Mouse (Mus musculus) layer of hippocampus, adult 18-20 months (tissue): ENCODE results near the gene Olfr1451. TPM values are rescaled to one million over a fixed set of nuclear protein-coding genes. Genes with fewer than 3 reads are reported as not detected.
"Not testable (repeated sequence)": the region's sequence is repeated elsewhere in the genome, so short reads cannot be mapped to it uniquely, and the experiment has no call there.

Experiments
- DNase-seq, 2 experiments: peaks; one replicate each; pipeline ENCODE4 v3.0.0; 2022; ENCODE audit warnings: low spot score in 2 of 2
- long read RNA-seq: library from polyadenylated mRNA; stranded (forward); transcript quantifications from one replicate; pipeline ENCODE4 v2.0.0, GENCODE M21; 2021
- total RNA-seq, 2 experiments: library from RNA; stranded (reverse); gene quantifications; 2 replicates each; pipeline ENCODE4 v1.2.3; 2021

Gene Olfr1451
- not detected for total RNA-seq
- long read RNA-seq = 0 reads

DNA sequence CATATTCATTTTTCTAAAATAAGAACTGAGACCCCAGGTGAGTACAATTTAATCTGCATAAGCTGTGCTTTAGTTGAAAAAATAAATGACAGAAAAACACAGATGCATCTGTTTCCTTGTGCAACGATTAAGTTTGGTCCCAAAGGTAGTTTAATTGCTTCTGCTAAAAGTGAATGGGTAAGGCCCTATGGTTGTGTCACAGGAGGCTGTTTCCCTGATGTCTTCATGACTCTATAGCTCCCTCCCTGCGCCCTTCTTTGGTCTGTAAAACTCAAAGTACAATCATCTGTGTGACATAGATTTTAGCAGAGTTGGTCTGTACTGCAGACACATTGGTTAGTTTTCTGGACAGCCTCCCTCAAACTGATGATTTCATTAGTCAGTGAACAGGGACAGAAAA is at the start of gene Olfr1451:
Gene Olfr1451, plus strand, starts transcription at position 301 of the 400 bp plus-strand sequence.
- DNase-seq = no peak

DNA sequence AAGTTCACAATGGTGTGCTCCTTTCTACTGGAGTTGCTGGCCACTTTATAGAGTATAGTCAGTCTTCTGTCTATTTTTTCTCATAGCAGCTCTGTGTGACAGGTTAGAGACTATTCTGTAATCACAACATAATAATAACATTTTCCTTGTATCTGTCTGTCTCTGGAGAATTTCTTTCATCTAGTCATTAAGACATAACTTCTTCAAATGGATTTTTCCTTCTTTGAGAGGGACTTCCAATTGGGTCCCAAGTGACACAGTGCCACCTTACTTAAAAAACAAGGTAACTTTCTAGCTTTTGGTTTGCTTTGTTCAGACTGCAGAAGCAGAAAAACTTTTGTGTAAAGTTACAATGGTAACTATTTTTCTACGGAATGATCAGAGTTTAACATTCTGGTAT is 44.9 kb upstream of the Olfr1451 start, which contains the start of gene Olfr1450:
Gene Olfr1450, plus strand, starts transcription at position 301 of the 400 bp plus-strand sequence.
- DNase-seq = no peak

- not testable (repeated sequence) for DNase-seq
These were observed 24.7 kb upstream of the Olfr1451 start for GRCm38 (mm10) chr19:12970082-12970481.

GRCm38 (mm10) chr19:12992316-12992715 is 2.5 kb upstream of the Olfr1451 start:
- not testable (repeated sequence) for DNase-seq

DNA sequence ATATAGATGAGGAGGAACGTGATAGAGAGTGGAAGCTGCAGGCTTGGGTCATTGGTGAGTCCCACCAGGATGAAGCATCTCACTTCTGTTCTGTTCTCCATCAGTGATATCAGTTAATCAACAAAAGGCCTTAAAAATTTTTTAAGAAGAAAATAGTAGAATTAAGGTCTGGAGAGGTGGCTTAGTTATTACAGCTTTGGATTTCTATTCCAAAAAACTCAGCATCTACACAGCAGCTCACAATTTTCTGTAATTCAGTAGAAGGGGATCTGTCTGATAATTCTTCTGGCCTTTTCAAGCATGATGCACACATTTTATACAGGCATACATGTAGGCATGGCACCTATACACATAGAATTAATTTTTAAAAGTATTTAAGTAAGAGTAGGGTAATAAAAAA is 33.4 kb downstream of the Olfr1451 start, which contains the start of gene Olfr1453:
Gene Olfr1453, minus strand, starts transcription at position 101 of the 400 bp plus-strand sequence.
- no peak for DNase-seq

Other genes with a start within 250 kb of the Olfr1451 start
- 1 to 10 TPM; 2.7 to 3.1 TPM for gene Cntf, start 229.4 kb upstream of the Olfr1451 start, total RNA-seq
- gene Zfp91, start 198.9 kb upstream of the Olfr1451 start, total RNA-seq = 10 to 100 TPM; 84.6 to 90.8 TPM
- 1 to 10 TPM; 1.0 to 1.9 TPM for gene Lpxn, start 198.8 kb upstream of the Olfr1451 start, total RNA-seq
- gene Gm5244, start 148.3 kb upstream of the Olfr1451 start, total RNA-seq = not detected
- not detected for gene Olfr1444, start 137.7 kb upstream of the Olfr1451 start, total RNA-seq
- gene Olfr1445, start 111.2 kb upstream of the Olfr1451 start, total RNA-seq = not detected
- gene Olfr1446, start 101.5 kb upstream of the Olfr1451 start, total RNA-seq = not detected
- gene Olfr1447, start 91.3 kb upstream of the Olfr1451 start, total RNA-seq = not detected
- not detected for gene Olfr1448, start 70.6 kb upstream of the Olfr1451 start, total RNA-seq
- not detected for gene Olfr1449, start 64.2 kb upstream of the Olfr1451 start, total RNA-seq
- not detected for gene Olfr1450, start 44.8 kb upstream of the Olfr1451 start, total RNA-seq
- not detected for gene Olfr1453, start 33.3 kb downstream of the Olfr1451 start, total RNA-seq
- gene Olfr1454, start 65.6 kb downstream of the Olfr1451 start, total RNA-seq = not detected
- not detected for gene Olfr1457, start 102.9 kb downstream of the Olfr1451 start, total RNA-seq
- not detected for gene Olfr1458, start 111.8 kb downstream of the Olfr1451 start, total RNA-seq
- gene Olfr1459, start 154.5 kb downstream of the Olfr1451 start, total RNA-seq = under 1 TPM; 0.17 to 0.18 TPM
- not detected for gene Olfr1461, start 168.0 kb downstream of the Olfr1451 start, total RNA-seq
- not detected for gene Olfr1462, start 190.7 kb downstream of the Olfr1451 start, total RNA-seq
- gene Olfr1463, start 236.3 kb downstream of the Olfr1451 start, total RNA-seq = not detected